Mouse (Mus musculus) small intestine, adult 2 months (tissue): Measurements from ENCODE around the gene Dzank1.

Source experiments
- CTCF ChIP-seq: fragments of 200-500 bp; IDR thresholded peaks from 2 replicates; pipeline ENCODE4 v1.5.1; 2012; ENCODE audit warnings: low read depth, mild to moderate bottlenecking, control low read depth, inconsistent platforms, low read length, moderate library complexity, mixed read lengths; ENCODE audit not compliant: insufficient replicate concordance, insufficient read length; ENCODE audit errors: extremely low read depth
- POLR2A ChIP-seq: fragments of 200-500 bp; IDR thresholded peaks from 2 replicates; pipeline ENCODE4 v1.6.1; 2012; ENCODE audit warnings: low read depth, mild to moderate bottlenecking, control low read depth, inconsistent platforms, low read length, moderate library complexity

DNA sequence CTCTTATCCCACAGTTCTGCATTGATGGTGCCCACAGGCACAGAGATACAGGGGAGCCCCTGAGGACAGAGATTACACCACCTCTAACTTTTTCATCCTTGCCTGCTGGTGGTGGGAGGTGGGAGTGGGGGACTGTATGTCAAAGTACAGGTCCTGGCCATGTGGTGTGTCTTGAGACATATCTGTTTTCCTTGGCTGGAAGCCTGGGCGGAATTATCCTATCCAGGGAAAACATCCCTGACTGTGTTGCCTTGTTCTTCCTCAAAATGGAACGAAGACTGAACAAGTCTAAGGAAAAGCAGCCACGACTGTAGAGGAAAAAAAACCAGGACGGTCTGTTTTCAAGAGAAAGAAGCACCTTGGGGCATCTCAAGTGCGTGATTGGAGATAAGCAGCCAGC lies 99.4 kb downstream of the Dzank1 start:
- TF ChIP-seq CTCF = no peak
- TF ChIP-seq POLR2A = no peak
